Mouse (Mus musculus): ENCODE results near the gene Usmg5.
"Not testable (repeated sequence)": the region's sequence is repeated elsewhere in the genome, so short reads cannot be mapped to it uniquely, and the experiment has no call there.

Usmg5 gene

DNA sequence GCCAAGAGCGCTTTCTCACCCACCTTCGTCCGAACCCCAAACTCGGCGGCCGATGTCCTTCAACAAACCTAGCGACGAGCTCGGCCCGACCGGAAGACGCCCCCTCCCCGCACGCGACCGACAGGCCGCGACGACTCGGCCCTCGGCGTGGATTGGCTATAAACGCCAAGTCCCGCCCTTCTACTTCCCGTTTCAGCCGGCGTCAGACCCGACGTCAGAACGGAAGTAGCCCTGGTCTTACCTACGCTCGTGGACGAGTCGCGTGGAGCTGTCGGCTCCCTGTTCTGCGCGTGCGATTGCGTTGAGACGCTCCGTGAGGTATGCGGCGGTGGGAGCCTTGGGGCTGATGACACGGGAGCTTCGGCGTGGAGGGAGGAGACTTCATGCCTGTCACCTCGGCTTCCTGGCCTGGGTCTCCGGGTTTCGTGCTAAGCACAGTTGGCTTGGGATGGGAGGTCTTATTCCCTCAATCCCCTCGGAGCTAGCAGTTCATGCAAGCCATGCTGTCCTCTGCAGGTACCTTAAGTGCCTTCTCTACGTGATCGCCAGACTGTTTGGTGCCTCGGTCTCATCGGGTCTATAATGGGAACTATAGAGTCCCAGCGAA lies at the start of gene Usmg5, which contains the start of gene Pdcd11:
TSS of gene Usmg5 (minus strand) at position 98 of the 607 bp plus-strand sequence.
TSS of gene Pdcd11 (plus strand) at position 219 of the 607 bp plus-strand sequence.
- peak; percentile 95 for DNase-seq

DNA sequence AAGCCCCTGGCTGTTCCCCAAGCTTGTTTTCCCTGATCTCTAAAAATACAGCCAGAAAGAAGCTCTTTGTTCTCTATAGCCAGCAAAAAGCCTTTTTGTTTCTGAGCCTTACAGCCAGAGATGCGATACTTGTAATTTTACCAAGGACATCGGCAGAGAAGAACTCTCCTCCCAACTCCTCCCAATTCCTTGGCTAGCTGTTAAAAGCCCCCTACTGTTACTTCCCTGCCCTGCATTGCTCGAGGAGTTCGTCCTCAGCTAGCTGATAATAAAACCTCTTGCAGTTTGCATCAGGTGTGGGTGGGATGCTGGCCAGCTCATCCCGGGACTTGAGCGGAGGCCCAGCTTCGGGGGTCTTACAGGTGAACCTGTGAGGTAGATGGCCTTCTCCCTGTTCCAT lies 49.2 kb upstream of the Usmg5 start:
- DNase-seq, result not testable (repeated sequence)

DNA sequence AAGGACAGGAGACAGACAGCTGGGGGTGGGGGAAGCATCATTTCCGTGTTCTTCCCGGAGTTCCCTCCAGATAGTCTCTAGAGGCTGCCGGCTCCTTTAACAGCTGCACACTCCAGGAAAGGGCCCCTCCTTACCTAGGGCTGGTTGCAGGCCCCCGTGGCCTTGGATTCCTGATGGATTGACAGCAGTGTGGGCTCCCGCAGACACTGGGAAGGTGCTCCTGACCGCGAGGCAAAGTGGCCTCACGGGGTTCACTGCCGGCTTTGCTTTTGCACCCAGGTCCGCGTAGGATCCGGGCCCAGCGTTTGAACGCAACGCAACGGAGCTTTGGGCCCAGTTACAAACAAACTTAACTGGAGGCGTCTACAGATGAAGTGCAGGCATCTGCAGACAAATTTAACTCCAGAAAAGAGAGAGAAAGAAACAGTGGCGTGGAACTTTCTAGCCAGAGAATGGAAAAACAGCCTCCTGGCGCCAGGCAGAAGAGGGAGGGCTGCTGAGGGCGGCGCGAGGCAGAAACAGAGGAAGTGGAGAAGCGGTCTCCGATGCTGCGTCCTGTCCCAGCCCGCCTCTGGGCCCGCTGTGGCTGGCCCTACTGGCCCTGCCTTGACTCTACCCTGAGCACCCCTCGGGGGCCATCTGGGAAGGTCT lies 47.4 kb upstream of the Usmg5 start, which contains the start of gene Calhm2:
TSS of gene Calhm2 (minus strand) at position 524 of the 651 bp plus-strand sequence.
- DNase-seq, result no peak

DNA sequence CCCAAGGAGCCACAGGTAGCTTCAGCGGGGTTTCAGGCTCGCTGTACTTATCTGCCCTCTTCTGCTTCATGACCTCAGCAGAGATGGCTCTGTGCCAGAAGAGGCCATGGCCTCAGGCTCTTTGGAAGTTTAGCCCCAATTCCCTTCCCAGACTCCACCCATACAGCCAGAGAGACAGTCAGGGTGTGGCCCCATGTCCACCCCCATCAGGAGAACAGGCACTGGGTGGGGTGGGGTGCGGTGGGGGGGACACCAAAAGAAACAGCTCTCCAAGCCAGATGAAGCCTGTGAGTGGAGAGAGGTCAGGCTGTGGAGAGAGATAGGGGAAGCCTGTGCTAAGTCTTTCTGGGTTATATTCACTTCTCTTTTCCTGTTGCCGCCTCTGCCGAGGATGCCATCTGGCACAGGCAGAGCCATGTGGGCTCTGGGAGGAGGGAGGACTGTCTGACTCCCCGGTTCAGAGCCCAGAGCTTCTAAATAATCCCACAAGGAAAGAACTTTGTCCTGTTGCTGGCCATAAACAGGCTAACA lies 46.7 kb upstream of the Usmg5 start:
- DNase-seq, result peak; percentile 40

DNA sequence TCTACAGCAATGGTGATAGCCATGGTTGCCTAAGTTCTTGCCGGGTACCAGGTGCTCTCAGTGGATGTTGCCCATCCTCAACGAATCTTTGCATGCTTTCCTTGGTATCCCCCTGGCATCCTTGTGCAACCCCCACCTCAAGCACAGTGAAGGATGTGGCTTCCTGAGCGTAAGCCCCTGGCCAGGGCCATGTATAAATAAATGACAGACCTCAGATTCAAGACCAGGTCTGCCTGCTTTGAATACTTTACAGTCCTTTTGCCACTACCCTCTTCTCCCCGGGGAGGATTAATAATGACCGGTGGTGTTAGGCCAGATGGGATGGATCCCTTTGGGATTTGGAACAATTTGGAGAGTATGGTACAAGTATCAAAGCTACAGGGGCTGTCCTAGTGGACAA lies 45.7 kb upstream of the Usmg5 start:
- DNase-seq, result no peak

DNA sequence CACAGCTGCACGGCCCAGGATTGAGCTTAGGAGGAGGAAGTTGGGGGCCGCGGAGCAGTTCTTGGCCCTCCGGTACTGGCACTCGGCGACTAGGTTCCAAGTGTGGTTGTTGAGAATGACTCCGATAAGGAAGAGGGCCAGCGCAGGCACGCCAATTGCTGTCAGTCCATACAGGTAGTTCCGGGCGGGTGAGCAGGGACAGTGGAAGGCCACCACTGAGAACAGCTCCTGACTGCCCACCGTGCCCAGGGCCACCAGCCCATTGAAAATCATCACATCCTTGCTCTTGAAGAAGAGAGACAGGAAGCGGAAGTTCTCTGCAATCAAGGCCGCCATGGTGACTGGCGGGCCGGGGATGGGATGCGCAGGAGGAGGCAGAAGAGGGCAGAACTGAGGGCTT lies 45.1 kb upstream of the Usmg5 start:
- DNase-seq, result no peak

DNA sequence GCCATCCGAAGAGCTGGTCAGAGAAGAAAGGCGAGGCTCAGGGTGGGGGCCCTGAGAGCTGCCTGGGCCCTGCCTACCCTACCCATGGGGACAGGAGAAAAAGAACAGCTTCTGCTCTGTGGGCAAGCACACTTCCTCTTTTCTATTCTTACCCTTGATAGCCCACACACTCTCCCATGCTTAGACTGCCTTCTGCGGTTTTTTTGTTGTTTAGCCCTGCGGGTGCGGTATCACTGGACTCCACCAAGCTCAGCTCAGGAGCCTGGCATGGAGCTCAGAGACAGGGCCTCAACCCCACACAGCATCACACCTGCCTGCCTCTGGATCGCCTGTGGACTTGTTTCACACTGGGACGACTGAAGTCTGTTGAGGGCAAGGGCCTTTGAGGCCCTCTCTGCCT lies 42.7 kb upstream of the Usmg5 start:
- no peak for DNase-seq

DNA sequence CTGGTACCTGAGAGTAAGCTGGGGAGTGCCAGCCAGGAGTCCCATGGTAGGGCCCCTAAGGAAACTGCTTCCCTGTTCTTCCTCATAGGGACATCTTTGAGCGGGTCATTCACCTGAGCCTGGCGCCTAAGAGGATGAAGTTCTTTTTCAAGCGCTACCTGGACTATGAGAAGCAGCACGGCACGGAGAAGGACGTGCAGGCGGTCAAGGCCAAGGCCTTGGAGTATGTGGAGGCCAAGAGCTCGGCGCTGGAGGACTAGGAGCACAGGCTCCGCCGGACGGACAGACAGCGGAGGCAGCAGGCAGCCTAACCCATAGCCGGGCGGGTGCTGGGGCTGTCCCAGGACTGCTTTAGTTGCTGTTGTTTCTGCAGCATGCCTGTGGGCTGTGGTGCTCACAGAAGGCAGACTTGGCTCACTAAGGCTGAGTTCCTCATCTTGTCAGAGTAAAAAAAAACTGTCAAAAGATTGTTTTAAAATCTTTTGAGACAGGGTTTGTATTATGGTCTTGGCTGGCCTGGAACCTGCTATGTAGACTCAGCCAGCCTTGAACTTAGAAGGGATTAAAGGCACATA lies 40.2 kb upstream of the Usmg5 start:
- DNase-seq, result no peak

DNA sequence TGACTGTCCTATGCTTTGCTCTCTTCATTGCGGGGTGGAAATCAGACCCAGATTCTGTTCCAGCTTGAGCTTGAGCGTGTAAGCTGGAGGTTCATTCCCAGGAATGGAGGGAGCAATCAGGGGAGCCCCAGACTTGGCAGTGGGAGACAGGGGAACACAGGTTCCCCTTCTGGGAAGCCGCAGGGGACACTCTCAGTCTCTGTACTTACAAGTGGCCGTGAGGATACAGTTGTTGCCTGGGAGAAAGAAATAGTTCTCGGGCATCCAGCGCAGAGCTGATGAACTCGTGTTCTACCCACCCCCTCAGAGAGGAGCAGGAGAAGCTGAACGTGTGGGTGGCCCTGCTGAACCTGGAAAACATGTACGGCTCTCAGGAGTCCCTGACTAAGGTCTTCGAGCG lies 38.4 kb upstream of the Usmg5 start:
- no peak for DNase-seq

DNA sequence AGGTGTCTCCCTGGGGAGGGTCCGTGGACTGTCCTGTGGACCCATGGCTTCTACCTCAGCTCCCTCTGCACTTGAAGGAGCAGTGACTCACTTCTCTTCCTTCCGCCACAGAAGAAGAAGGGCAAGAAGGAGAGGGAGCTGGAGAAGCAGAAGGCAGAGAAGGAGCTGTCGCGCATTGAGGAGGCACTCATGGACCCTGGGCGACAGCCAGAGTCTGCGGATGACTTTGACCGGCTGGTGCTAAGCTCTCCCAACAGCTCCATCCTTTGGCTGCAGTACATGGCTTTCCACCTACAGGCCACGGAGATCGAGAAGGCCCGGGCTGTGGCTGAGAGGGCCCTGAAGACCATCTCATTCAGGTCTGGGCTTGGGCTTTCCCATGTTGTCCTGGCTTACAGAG lies 37.7 kb upstream of the Usmg5 start:
- no peak for DNase-seq

DNA sequence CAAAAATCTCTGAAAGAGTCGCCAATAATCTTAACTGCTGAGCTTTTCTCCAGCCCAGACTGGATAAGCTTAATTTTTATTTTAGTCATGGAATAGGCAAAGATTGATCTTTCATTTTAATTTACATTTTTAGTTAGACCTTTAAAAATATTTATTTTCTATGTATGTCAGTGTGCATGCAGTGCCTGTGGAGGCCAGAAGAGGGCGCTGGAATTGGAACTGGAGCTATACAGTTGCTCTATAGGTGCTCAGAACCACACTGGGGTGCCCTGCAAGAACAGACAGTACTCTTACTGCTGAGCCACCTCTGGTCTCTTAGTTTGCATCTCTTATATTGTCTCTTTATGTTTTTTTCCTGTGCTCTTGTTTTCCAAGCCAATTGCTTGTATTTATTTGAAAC lies 32.4 kb upstream of the Usmg5 start:
- no peak for DNase-seq

DNA sequence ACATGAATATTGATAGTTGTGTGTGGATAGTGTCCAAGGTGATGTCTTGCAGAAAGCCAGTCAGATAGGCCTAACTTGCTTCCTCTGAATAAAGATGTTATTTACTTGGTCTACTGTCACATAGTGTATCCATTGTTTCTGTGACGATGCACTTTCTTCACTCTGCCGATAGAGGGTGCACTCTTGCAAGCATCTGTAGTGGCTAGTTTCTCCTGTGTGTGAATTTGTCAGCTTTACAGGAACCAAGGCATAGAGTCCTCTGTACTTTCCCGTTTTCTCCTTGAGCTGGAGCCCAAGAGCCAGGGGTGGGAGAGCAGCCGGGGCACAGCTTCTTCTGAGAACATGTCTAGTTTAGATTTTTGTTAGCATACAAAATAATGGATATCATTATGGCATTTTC lies 30.6 kb upstream of the Usmg5 start:
- no peak for DNase-seq

DNA sequence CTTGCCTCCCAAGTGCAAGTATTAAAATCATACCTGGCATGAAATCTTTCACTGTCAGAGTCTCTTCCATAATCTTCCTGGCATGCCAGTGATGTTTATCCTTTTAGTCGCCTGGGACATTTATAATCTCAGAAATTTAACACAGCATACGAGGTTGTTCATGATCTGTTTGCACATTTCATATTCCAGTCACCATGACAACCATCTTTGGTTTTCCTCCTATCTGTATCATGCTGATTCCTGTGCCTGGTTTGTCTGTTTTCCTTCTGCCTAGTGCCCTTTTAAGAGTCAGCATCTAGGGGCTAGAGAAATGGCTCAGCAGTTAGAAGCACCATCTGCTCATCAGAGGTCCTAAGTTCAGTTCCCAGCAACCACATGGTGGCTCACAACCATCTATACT lies 28.2 kb upstream of the Usmg5 start:
- no peak for DNase-seq

DNA sequence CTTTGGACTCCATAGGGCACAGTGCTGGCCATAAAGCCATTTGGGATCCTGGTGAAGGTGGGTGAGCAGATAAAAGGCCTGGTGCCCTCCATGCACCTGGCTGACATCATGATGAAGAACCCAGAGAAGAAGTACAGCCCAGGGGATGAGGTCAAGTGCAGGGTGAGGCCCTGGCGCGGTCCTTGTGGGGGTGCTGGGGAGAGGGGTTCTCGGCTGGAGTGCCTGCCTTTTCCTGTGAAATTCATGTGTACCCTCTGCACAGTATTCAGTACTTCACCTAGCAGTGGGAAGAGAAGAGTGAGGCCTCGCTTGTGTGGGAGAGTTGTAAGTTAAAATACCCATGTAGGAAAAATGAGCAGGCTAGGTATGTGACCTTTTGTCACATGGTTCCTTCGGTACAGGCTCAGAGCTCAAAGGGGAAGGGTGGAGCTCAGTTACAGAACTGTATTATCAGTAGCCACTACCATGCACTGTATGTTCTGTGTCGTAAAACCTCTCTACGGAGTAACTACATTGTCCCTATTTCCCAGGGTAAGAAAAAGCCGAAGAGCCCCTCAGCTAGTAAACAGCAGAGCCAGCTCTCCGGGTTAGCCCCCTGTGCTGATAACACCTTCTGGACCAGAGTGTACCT lies 14.3 kb upstream of the Usmg5 start:
- no peak for DNase-seq

DNA sequence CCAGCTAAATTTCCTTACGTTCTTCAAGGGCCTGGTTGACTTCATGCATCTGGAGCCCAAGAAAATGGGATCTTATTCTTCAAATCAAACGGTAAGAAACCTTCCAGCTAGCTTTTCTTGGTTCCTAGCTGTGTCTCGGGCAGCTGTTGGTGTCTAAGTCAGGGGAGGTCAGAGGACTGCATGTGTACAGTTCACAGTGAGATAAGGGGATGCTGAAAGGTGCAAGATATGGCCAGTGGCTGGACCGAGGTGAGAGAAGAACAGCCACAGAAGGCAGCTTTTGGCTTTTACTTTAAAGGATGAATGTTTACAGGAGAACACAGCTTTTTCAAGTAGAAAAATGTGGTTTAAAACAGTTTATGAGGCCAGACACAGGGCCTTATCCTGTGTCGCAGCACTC lies 10.6 kb upstream of the Usmg5 start:
- no peak for DNase-seq

DNA sequence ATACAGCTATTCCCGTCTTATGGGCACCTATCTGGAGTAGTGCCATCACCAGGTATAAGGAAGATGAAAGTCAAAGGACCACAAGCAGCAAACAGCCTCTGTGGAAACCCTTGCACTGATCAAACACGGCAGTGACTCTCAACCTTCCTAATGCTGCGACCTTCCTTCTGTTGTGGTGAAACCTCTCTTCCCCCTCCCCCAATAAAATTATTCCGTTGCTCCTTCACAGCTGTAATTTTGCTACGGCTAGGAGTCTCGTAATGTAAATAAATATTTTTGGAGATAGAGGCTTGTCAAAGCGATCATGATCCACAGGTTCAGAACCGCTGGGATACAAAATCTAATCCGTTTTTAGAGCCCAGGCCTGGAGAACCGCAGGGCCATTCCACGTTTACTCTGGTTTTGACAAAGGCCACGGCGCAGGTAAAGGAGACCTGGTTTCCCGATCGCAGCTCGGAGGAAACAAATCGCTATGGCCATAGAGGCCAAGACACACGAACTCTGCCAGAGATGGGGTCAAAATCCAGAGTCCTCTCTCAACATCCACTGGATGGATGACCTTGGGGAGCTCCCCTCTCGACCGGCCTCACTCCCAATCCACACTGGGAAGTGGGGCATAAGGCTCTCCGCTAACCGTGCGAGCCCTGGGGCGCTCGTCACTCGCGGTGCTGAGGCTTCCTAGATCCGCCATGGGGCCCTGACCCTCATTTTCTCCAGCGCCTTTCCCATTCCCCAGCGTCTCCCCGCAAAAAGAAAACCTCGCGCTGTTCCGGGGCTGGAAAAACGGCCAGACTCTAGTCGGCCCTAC lies 525 bp downstream of the Usmg5 start:
- DNase-seq, result peak; percentile 51

DNA sequence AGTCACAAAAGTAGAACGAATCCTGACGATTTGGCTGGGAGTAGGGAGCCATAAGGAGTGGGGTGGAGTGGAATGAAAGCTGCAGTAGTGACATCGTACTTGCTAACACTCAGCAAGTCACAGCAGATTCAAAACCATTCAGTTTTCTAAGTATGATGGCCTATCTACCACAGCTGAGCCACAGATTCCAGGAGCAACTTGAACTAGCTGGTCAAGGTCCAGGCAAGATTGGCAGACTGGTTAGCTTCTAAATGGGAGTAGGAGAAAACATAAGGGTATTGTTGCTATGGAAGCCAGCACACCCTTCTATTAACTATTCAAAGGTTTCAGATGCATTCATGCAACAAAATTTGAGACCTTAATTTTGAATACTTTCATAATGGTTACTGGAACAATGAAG lies 2.2 kb downstream of the Usmg5 start:
- DNase-seq, result peak; percentile 60

DNA sequence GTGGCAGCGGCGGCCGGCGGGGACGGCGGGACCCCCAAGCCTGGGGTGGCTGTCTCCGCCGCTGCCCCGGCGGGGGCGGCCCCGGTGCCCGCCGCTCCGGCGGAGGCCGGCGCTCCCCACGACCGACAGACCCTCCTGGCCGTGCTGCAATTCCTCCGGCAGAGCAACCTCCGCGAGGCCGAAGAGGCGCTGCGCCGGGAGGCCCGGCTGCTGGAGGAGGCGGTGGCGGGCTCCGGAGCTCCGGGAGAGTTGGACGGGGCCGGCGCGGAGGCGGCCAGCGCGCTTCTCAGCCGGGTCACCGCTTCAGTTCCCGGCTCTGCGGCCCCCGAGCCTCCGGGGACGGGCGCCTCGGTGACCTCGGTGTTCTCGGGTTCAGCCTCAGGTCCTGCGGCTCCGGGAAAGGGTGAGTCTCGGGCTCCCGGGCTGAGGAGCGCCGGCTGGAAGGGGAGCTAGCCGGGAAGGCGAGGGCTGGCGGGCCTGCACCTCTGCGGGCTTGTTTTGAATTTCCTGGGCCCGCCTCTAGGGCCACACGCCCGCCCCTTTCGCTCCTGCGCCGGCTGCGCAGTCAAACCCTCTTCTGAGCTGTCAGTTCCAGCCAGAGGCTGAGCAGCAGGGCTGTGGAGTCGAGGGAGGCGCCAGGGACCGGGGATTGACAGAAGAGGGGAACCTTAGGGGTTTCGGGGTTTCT lies 22.4 kb downstream of the Usmg5 start:
- peak; percentile 82 for DNase-seq

DNA sequence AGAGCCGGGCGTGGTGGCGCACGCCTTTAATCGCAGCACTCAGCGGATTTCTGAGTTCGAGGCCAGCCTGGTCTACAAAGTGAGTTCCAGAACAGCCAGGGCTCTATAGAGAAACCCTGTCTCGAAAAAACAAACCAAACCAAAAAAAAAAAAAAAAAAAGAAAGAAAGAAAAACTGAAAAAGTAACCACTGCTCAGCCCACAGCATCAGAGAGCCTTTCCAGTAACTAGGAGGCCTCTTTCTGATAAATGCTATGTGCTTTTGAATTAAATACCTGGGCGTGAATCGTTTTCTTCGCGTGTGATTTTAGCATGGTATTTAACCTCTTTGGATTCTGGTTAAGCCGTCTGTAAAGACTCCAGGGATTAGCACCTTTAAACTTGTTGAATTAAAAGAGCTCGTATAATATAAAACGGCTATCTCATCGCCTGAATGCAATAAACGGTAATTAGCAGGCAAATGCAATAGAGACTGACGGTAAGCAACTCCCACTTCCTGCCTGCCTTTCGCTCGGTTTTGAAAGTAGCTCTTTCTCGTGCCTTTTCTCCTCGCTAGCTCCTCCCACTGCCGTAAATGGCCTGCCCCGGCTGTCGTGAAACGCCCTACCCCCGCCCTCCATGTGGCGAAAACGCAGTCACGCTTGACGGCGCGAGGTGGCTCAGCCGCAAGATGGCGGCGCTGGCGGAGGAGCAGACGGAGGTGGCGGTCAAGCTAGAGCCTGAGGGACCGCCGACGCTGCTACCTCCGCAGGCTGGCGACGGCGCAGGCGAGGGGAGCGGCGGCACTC lies 23.2 kb downstream of the Usmg5 start, which contains the start of gene Taf5:
TSS of gene Taf5 (plus strand) at position 651 of the 787 bp plus-strand sequence.
- peak; percentile 95 for DNase-seq

DNA sequence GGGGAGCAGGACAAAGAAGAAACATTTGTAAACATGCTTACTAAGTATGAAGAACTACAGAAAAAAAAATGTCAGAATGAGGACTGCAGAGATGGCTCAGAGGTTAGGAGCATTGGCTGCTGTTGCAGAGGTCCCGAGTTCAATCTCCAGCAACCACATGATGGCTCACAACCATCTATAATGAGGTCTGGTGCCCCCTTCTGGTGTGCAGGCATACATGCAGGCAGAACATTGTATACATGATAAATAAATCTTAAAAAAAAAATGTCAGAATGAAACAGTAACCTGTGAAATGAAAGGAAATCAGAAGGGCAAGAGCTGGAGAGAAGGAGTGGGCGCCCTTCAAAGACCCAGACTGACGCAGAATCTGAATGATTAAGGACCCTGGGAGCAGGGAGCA lies 24.6 kb downstream of the Usmg5 start:
- DNase-seq, result no peak

DNA sequence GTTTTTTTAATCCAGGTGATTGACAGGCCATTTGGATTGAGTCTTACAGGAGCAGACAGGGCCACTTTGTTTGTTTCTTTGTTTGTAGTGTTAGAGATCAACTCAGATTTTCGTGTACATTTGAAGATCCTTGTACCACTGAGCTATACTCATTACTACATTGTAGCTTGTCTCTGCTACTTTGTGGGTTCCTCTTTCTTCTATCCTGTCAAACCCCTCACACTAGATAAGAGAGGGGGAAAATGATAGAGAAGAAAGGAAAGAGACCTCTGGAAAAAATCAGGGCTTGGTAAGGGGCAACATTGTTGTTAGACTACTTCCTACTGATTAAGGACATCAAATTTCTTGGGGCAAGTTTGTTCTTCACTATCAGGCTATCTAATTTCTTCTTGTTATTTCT lies 32.8 kb downstream of the Usmg5 start:
- no peak for DNase-seq

All from kidney, adult 11 months (tissue).